Mouse (Mus musculus) telencephalon, adult 2 months (tissue): Measurements from ENCODE around the gene Enho.
A peak's percentile ranks its signal among the peaks of the same experiment; 100 is the strongest.

Source experiments
- DNase-seq: peaks from one replicate; pipeline ENCODE4 v3.0.0-alpha.2; 2011; ENCODE audit warnings: low read depth, low spot score

Gene Enho

GRCm38 (mm10) chr4:41633001-41633400 lies 7.1 kb downstream of the Enho start:
- DNase-seq, result no peak

DNA sequence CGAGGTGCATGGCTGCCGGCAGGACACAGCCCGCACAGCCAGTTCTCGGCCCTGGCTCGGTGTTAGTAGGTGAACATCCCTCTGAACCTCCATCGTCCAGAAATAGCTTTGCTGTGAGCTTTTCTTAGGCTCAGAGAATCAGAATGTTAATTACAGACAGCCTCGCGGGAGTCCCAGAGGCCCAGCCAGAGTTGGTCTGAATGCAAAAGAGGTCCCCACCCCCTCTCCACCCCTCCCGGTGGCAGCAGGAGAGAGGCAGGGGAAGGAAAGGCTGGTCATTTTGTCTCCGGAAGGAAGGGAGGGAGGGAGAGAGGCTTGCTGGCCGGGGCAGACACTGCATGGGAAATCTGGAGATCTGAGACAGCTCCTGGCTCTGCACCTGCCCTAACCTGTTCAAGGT lies 8.7 kb downstream of the Enho start:
- DNase-seq, result no peak

DNA sequence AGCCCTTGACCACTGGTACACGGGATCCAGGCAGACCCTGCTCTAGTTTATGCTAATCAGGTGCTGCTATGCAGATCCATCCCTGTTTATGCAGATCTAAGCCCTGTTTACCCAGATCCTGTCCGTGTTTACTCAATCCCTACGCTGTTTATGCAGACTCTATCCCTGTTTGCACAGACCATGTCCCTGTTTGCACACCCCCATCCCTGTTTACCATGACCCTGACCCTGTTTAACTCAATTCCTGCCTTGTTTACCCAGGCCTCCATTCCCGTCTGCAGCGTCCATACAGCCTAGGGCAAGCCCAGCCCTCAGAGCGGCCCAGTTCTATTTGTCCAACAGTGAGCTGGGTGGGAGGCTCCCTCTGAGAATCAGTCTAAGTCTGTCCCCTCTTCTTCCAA lies 9.9 kb downstream of the Enho start:
- no peak for DNase-seq

GRCm38 (mm10) chr4:41628202-41628927 lies 11.8 kb downstream of the Enho start:
- DNase-seq, result no peak

DNA sequence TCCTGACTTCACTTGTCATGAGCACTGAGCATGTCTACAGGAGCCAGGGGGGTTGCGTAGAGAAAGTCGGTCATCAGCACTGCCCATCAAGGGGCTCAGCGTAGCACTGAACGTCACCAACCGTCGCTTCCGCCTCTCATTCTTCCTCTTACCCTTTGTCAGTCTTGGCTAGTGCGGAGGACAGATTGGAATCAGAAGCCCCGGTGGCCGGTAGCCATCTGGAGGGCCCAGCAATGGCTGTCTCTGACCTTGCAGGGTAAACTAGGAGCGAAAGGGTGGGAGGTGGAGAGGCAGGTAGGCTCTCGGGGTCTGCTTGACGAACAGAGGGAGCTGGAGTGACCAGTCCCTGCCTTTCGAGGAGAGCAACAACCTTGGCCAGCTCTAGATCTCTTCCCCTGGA lies 18.1 kb downstream of the Enho start:
- no peak for DNase-seq

- DNase-seq, result no peak
These were observed 21.0 kb downstream of the Enho start for GRCm38 (mm10) chr4:41618916-41619746.

GRCm38 (mm10) chr4:41615661-41616599 lies 24.2 kb downstream of the Enho start:
- DNase-seq, result peak; percentile 67

DNA sequence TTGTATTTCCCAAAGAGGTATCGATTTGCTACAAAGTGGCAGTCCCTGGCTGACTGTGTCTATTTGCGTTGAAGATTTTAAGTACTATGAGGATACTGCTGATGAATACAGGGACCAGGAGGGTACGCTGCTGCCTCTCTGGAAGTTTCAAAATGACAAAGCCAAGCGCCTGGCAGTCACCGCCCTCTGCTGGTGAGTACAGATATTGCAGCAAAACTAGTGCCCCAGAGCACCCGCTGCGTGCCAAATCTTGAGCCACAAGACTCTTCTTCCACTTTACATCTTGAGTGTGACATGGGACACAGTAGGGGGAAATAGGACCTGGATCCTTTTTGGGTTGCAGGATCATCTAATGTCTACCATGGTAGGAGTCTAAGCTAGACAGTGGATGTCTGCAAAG lies 26.0 kb downstream of the Enho start:
- DNase-seq, result peak; percentile 47

DNA sequence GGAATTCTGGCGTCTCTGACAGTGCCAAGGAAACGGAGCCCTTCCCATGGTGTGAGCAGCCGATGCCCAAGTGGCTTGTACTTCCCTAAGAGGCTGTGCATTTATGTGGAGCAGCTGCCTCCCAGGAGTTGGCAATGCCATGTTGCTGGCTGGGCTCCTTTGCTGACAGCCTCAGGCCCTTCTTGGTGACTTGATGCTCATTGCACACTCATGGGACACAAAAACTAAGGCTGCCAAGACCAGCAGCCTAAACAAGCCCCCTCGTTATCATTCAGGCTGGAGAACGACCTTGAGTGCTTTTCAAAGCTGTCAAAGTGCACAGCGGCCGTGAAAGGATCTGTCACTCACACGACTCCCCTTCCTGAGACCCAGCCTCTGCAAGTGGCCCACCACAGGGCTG lies 28.0 kb downstream of the Enho start:
- no peak for DNase-seq

DNA sequence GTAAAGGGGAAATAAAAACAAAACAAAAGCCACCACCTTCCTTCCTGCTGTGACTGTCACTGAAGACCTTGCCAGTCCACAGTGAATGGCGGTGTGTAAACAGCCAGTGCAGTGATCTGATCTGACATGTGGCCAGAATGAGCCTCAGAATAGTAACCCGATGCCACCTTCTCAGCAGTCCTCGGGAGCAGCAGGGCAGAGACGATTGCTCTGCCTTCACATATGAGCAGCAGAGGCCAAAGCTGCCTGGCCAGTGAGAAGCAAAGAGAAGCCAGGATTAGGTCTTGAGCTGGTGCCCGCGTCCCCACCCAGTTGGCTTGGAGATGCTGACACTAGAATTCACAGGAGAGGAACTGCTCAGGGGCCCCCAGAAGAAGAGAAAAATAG lies 29.5 kb downstream of the Enho start:
- no peak for DNase-seq

DNA sequence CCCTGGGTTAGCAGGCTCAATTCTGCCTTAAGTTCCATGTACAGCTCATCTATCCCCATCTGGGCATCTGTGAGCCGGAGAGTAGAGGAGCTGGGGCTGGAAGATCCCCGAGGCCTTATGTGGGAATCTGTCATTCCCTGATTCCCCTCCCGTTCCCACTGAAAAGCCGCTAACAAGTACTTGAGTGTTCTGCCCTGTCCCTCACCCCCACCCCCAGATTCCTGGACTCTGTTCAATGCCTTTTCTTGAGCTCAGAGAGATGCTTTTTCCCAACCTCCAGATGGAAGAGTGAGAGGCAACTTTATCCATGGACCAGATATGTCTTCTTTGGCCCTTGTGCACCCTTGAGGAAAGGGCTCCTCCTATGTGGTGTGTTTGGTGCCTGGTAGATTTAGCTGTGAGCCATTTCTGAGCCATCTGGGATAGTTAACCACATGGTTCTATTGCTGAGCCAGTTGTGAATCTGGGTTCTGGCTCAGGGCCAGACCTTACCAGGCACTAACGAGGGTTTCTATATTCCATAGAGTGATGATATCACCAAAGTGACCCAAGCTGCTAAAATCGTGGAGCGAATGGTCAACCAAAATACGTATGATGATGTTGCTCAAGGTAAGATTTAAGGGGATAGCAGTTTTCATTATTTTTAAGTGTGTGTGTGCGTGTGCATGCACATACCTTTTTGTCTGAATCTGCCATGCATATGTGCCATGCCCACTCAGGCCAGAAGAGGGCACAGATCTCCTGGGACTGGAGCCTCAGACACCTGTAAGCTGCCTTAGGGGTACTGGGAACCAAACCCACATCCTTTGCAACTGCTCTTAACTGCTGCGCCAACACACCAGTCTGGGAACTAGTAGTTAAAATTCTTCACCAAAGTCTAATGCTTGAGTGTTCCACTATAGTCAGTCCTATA lies 30.2 kb downstream of the Enho start:
- DNase-seq, result no peak

DNA sequence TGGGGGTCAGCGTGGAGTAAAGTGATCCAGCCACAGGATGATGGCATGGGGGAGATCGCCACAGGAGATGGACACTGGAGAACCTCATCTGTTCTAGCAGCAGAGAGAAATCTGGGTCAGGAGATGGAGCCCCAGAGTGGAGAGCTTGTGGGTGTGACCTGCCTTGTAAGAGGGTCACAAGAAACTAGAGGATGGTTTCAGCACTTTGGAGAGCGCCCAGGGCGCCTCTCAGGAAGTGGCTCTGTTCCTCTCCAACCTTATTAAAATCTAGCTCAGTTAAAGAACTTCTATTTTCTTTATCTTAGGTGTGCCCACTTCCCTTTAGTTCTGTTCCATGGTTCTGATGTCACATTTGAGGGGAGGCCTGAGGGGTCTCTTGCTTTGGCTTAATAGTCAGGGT lies 33.3 kb downstream of the Enho start:
- DNase-seq, result no peak

- no peak for DNase-seq
These were observed 35.4 kb downstream of the Enho start for GRCm38 (mm10) chr4:41604476-41605396.

DNA sequence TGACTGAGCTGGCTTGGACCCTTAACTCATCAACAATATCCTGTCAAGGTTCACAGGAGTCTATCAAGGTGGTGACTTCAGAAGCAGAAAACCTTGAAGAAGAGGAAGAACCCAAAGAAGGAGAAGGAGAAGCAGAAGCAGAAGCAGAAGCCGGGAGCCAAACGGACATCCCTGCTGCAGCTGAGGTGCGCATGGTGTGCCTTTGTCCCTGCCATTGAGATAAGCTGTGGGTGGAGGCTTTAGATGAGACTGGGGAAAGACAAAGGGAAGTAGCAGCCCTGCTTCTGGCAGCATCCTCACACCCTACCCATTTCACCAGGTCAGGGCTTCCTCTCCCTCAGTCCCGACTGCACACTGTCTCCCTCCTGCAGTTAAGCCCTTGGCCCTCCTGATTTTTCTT lies 37.3 kb downstream of the Enho start:
- DNase-seq, result no peak
